Mouse (Mus musculus) kidney, adult 2 months (tissue): ENCODE results near the gene Cldn34c3. TPM values are rescaled to one million over a fixed set of nuclear protein-coding genes. Genes with fewer than 3 reads are reported as not detected.
"Not testable (repeated sequence)": the region's sequence is repeated elsewhere in the genome, so short reads cannot be mapped to it uniquely, and the experiment has no call there.

Source experiments
- DNase-seq: peaks from one replicate; pipeline ENCODE4 v3.0.0; 2021
- H3K27ac ChIP-seq: fragments of 200-500 bp; 2 replicates; pipeline ENCODE4 v1.5.1; 2012; ENCODE audit warnings: low read depth, low read length, control low read depth, inconsistent platforms; ENCODE audit not compliant: insufficient read depth
- H3K27me3 ChIP-seq: fragments of 200-500 bp; replicated peaks from 2 replicates; pipeline ENCODE4 v1.6.1; 2012; ENCODE audit warnings: mild to moderate bottlenecking, moderate library complexity, low read length, inconsistent platforms; ENCODE audit not compliant: control insufficient read depth, insufficient read depth
- H3K36me3 ChIP-seq: fragments of 200-500 bp; 2 replicates; pipeline ENCODE4 v1.6.1; 2012; ENCODE audit warnings: mild to moderate bottlenecking, moderate library complexity, low read length, inconsistent platforms; ENCODE audit not compliant: control insufficient read depth, insufficient read depth
- H3K4me1 ChIP-seq: fragments of 200-500 bp; 2 replicates; pipeline ENCODE4 v1.6.1; 2011; ENCODE audit warnings: low read length; ENCODE audit not compliant: control insufficient read depth, insufficient read depth
- H3K4me3 ChIP-seq: fragments of 200-500 bp; 2 replicates; pipeline ENCODE4 v1.5.1; 2011; ENCODE audit warnings: mild to moderate bottlenecking, low read depth, low read length, control low read depth; ENCODE audit not compliant: insufficient read depth
- polyA plus RNA-seq: library from polyadenylated mRNA; depleted of rRNA; stranded (reverse); fragments of >200 nt; gene quantifications from 2 replicates; pipeline ENCODE4 v1.2.3, GENCODE M21; 2012; rRNA removed

The Cldn34c3 gene
- not detected in 2 replicates for polyA plus RNA-seq

- not testable (repeated sequence) for H3K4me3 ChIP-seq, DNase-seq, H3K4me1 ChIP-seq, H3K27me3 ChIP-seq, H3K36me3 ChIP-seq, H3K27ac ChIP-seq
Observed at GRCm38 (mm10) chrX:123793365-123793764, at the start of gene Cldn34c3. Gene Cldn34c3 (plus strand): TSS chrX:123793665.

Other genes with a start within 250 kb of the Cldn34c3 start
- not detected in 2 replicates for gene Cldn34c2, start 212.0 kb upstream of the Cldn34c3 start, polyA plus RNA-seq
- not detected in 2 replicates for gene Gm17467, start 88.9 kb upstream of the Cldn34c3 start, polyA plus RNA-seq